Mouse (Mus musculus): ENCODE measurements around the gene Mesd. TPM values are rescaled to one million over a fixed set of nuclear protein-coding genes. Genes with fewer than 3 reads are reported as not detected.

Mesd gene
- polyA plus RNA-seq, 1 experiment = 9.2 TPM

DNA sequence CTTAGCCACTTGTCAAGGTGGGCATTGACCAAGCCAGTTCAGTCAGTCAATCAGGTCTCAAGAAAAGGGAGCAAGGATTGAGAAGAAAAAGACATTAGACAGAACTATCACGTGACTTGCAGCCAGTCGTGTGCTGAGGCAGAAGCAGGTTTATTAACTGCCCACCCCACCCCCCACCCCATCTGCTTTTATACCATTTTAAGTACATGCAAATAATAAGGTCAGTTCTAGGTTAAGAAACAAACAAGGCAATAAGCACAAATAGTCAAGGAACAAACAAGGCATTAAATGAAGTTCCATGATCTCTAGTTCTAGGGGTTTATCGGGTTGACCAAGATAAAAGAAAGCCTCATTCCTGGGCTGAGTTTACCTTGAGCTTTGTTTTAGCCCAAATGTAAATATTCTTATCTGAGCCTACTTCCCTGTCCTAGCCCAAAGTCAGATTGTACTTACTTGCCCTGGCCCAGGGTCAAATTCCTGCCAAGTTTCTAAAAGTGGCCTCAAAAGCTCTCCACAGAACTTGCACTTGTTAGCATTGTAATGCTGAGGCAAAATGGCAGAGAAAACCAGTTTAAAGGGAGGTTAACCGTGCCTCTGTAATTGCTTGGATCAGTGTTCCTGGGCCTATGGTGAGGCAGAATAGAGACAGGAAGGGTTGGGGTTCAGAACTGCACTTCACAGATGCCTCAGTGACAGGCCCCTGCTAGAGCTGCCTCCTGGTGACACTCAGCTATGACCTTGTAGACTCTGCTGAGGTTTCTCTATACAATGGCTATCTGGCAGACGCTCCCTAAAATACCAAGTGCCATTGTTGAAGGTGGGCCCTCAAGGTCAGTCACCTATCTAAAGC lies 18.3 kb downstream of the Mesd start:
- 66% methylated on average over 5 of the region's 5 CpGs for WGBS

DNA sequence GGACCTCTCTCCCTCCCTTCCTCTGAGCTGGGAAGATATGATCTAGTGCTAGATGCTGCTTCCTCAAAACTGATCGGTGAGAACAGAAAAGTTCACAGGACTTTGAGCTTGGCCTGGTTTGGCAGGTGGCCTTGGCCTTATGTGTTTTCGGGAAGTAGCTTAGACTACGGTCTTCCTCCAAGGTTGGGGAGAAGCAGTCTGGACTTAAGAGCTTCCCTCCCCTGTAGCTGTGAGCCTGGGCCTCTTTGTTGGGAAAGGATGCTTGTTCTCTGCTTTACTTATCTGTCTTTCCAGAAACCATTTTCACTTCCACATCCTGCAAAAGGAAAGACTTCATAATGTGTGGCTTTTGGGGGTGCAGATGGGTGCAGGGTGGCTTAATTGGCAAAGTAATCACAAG lies 20.6 kb downstream of the Mesd start:
- 67% methylated on average over 3 of the region's 3 CpGs for WGBS
- DNase-seq (ENCODE audit: low read depth, low spot score) = no peak

More for the DNA sequence above, 18.3 kb downstream of the Mesd start:
- DNase-seq (ENCODE audit: low read depth, low spot score) = no peak

DNA sequence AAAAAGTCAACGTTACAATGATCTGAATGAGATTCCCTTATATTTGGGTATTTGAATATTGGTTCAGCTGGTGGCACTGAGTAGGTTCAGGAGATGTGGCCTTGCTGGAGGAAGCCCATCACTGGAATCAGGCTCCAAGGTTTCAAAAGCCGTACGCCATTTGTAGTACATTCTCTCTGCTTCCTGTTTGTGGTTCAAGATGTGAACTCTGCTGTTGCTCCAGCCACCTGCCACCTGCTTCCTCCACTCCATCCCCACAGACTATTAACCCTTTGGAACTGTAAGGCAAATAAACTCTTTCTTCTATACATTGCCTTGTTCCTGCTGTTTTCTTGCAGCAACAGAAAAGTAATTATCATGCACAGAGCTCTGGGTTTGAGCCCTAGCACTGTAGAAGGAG lies 27.6 kb downstream of the Mesd start:
- 56% methylated on average over 3 of the region's 3 CpGs for WGBS
- no peak for DNase-seq (ENCODE audit: low read depth, low spot score)

DNA sequence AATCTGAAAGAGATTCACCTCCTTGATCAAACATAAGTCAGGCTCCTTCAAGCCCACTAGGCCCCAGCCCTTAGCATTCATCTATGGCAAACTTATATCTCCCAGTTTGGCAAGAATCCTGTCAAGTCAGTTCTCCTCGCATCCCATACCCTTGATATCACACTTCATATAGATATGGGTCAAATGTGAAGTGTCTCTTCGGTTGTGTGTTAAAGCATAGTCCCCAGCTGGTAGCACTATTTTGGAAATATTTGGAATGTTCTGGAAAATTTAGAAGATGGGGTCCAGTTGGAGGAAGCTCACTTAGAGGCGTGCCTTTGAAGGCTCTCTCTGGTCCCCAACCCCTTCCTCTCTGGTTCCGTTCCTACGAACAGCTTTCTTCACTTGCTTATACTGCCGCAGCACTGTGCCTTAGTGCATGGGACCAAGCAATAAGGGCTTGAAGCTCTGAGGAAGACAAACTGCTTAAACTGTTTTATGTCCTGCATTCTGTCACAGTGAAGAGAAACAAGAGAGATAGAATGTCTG lies 29.2 kb downstream of the Mesd start:
- no peak for DNase-seq (ENCODE audit: low read depth, low spot score)
- WGBS = 90% methylated on average over 6 of the region's 6 CpGs

DNA sequence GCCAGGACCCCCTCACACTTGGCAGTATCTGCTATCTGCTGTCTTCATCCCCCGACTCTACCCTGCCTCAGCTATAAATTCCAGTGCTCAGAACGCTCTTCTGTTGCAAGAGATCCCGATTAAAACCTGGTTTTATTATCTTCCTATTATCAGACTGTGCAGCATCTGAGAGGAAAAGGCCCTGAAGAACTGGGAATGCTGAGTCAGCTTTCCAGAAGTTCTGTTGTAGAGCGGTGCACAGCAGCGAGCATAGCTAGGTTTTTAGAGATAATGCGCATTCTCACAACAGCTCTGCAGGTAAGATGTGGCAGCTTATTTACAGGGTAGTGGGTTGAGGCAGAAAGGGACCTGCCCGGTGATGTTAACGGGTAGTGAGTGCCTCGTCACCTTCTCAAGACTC lies 29.7 kb downstream of the Mesd start:
- 78% methylated on average over 9 of the region's 9 CpGs for WGBS
- no peak for DNase-seq (ENCODE audit: low read depth, low spot score)

GRCm38 (mm10) chr7:83914566-83914965 lies 30.3 kb downstream of the Mesd start:
- WGBS = 0% methylated on average over 3 of the region's 3 CpGs
- no peak for DNase-seq (ENCODE audit: low read depth, low spot score)

GRCm38 (mm10) chr7:83920241-83920640 lies 36.0 kb downstream of the Mesd start:
- DNase-seq (ENCODE audit: low read depth, low spot score) = no peak
- WGBS = 42% methylated on average over 4 of the region's 4 CpGs

DNA sequence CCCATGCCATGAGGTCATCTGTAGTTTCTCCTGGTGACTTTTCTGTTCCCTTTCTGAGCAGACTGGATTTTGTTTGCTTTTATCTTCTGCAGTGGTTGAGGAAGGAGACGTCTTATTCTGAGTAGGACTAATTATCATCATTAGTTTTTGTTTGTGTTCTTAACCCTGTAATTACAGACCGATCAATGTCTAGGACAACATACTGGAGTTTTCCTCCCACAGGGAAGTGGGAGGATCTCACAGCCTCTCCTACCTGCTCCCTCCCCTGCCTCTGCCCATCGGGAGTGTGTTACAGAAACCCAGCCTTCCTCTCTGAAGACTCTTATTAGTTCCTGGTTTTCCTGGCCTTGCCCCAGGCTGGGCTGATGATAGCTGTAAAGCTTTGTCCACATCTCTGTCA lies 37.4 kb downstream of the Mesd start:
- 30% methylated on average over 3 of the region's 3 CpGs for WGBS
- DNase-seq (ENCODE audit: low read depth, low spot score) = no peak

DNA sequence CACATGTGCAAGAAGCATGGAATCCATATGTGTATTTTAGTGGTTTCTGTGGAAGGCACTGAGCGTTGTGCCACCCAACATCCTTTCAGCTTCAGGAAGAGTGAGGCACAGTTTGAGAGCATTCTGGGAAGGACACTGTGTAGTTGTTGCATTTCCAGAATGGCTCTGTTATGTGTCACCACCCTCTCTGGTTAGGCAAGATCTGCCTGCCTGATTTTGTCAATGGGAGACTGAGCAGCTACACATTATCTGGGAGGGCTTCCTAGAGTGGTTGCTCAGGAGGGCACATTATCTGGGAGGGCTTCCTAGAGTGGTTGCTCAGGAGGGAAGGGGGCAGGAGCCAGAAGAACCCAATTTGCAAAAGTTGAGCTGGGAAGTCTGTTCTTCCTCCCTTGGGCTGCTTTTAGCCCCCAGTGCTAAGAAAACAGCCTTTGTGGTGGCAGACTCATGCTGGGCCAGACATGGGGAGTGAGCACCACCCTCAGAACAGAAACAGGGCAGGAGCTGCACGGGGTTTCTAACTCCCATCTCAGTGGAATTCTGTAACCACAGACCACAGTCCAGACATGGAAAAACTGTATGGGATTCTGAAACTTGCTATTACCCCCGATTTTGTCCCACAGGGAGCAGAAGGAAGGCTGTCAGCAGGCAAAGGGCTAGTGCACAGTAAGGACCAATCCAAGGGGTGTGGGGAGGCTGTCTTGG lies 54.9 kb downstream of the Mesd start:
- no peak for DNase-seq (ENCODE audit: low read depth, low spot score)
- WGBS = 79% methylated on average over 3 of the region's 3 CpGs

DNA sequence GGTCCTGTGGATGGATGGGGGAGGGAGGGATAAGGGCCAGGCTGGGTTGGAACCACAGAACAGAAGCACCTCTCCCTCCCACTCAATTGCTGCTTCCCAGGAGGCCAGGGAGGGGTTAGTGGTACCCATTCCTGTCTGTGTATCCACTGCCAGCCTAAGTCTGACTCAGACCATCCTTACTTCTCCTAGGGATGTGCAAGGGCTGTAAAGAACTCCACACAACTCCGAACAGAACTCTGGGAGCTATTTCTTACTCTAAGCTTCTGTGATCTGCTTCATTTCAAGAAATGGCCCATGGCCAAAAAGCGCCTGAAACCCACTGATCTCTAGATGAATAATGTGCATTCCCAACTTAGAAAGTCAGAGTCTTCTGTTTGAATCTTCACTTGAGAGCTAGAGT lies 55.9 kb downstream of the Mesd start:
- 62% methylated on average over 2 of the region's 2 CpGs for WGBS

DNA sequence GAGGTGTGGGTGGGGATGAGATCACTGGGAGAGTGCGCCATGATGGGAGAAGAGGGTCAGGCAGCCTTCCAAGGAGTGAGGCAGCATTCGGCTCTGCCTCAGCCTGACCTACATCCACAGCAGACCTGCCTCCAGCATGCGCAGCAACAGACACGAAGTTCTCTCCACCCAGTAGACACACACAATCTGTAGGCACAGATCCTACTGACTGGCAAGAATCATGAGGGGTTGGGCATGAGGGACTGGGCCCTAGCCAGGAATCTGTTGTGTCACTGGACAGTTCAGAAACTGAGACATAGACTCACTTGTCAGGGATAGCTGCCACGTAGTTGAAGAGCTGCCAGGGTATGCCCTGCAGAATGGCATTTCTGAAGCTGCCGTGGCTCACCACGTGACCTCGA lies 57.4 kb downstream of the Mesd start:
- no peak for DNase-seq (ENCODE audit: low read depth, low spot score)
- 80% methylated on average over 8 of the region's 8 CpGs for WGBS

More for the DNA sequence above, 55.9 kb downstream of the Mesd start:
- DNase-seq (ENCODE audit: low read depth, low spot score) = no peak

GRCm38 (mm10) chr7:83948743-83949142 lies 64.5 kb downstream of the Mesd start:
- no peak for DNase-seq (ENCODE audit: low read depth, low spot score)
- WGBS = 71% methylated on average over 7 of the region's 7 CpGs

- WGBS = 79% methylated on average over 6 of the region's 6 CpGs
- no peak for DNase-seq (ENCODE audit: low read depth, low spot score)
Measured at GRCm38 (mm10) chr7:83949662-83950061, 65.4 kb downstream of the Mesd start.

Other genes with a start within 250 kb of the Mesd start
- gene Il16, start 138.7 kb upstream of the Mesd start, polyA plus RNA-seq (2012; rRNA removed) = 8.6 and 9.8 TPM in 2 replicates
- gene Cfap161, start 89.6 kb upstream of the Mesd start, polyA plus RNA-seq (2012; rRNA removed) = not detected in 2 replicates
- 30.0 and 38.3 TPM in 2 replicates for gene Tlnrd1, start 161 bp upstream of the Mesd start, polyA plus RNA-seq (2012; rRNA removed)
- gene Cemip, start 202.0 kb downstream of the Mesd start, polyA plus RNA-seq (2012; rRNA removed) = 0.31 and 0.47 TPM in 2 replicates

Measured in large intestine, adult 2 months (tissue).